Mouse (Mus musculus) heart, embryonic 15.5 days (tissue): Measurements from ENCODE around the gene Ano3. TPM values are rescaled to one million over a fixed set of nuclear protein-coding genes. Genes with fewer than 3 reads are reported as not detected.
"Not testable (repeated sequence)": the region's sequence is repeated elsewhere in the genome, so short reads cannot be mapped to it uniquely, and the experiment has no call there.

Experiments used
- ATAC-seq: fragments of 200-750 bp; cut with Nextera tagmentation; replicated peaks from 2 replicates; pipeline ENCODE4 v1.8.0; 2017; ENCODE audit warnings: low read depth, moderate TSS enrichment; ENCODE audit not compliant: insufficient number of reproducible peaks, insufficient read depth, low FRiP score
- H3K27ac ChIP-seq: fragments of 300-500 bp; sonication (generic); 2 replicates; pipeline ENCODE4 v1.5.1; 2015; ENCODE audit warnings: mild to moderate bottlenecking, inconsistent platforms
- H3K27me3 ChIP-seq: fragments of 300-500 bp; sonication (generic); 2 replicates; pipeline ENCODE4 v1.6.1; 2015; ENCODE audit warnings: inconsistent platforms
- H3K36me3 ChIP-seq: fragments of 300-500 bp; sonication (generic); 2 replicates; pipeline ENCODE4 v1.6.1; 2015; ENCODE audit warnings: mild to moderate bottlenecking, inconsistent platforms
- H3K4me1 ChIP-seq: fragments of 300-500 bp; sonication (generic); replicated peaks from 2 replicates; pipeline ENCODE4 v1.6.1; 2015; ENCODE audit warnings: inconsistent platforms
- H3K4me2 ChIP-seq: fragments of 300-500 bp; sonication (generic); 2 replicates; pipeline ENCODE4 v1.6.1; 2015; ENCODE audit warnings: inconsistent platforms, mild to moderate bottlenecking, moderate library complexity
- H3K4me3 ChIP-seq: fragments of 300-500 bp; sonication (generic); 2 replicates; pipeline ENCODE4 v1.5.1; 2015; ENCODE audit warnings: mild to moderate bottlenecking, inconsistent platforms
- H3K9ac ChIP-seq: fragments of 300-500 bp; sonication (generic); 2 replicates; pipeline ENCODE4 v1.6.1; 2015; ENCODE audit warnings: mild to moderate bottlenecking, inconsistent platforms
- H3K9me3 ChIP-seq: fragments of 300-500 bp; sonication (generic); replicated peaks from 2 replicates; pipeline ENCODE4 v1.6.1; 2016; ENCODE audit warnings: inconsistent platforms
- WGBS: fragments of 180-500 bp; shearing (Covaris S2); methylation state at CpG from one replicate; pipeline ENCODE4 v1.1.7; 2015; ENCODE audit warnings: mixed read lengths; 5-methylcytosine and 5-hydroxymethylcytosine counted together
- polyA plus RNA-seq: library from polyadenylated mRNA; unstranded; fragments of >200 nt; fragmentation: Nextera tagmentation; extraction: Ambion mirVana; gene quantifications from 2 replicates; pipeline ENCODE4 v1.2.1, GENCODE M21; 2015

Gene Ano3
- 0.18 and 0.25 TPM in 2 replicates for polyA plus RNA-seq

GRCm38 (mm10) chr2:110950823-110951222 is at the start of gene Ano3:
Gene Ano3, minus strand, starts transcription at chr2:110950923.
- H3K9ac ChIP-seq, result not testable (repeated sequence)

DNA sequence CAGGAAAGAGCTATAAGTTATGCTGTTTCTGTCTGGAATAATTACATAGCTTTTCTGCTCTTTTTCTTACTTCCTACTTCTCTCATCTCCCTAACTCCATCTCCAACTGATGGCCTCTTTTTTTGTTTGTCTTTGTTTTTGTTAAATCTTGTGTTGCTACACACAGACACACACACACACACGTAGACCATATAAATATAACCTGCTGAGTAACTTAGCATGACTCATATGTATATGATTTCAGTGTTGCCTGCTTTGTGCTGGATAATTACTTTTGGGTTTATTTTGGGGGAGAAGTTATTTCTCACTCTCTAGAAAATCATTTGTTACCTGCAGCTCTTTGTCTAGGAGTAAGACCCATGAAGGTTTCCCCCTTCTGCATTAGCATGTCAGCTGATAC is 39.3 kb upstream of the Ano3 start:
- Histone ChIP-seq H3K9ac (no peak overlapping the region), H3K4me3 (no peak overlapping the region), H3K9me3 (no peaks in the 10 kb centered on the region), H3K27ac (no peak overlapping the region), H3K27me3 (no peaks in the 10 kb centered on the region), H3K36me3 (no peaks in the 10 kb centered on the region), H3K4me2 (no peak overlapping the region), H3K4me1 (no peaks in the 10 kb centered on the region)
- WGBS, result 78% methylated on average over 1 of the region's 1 CpGs
- no peak for ATAC-seq

More at GRCm38 (mm10) chr2:110950823-110951222, at the start of gene Ano3:
- H3K4me2 ChIP-seq, result peak within 1 kb of the TSS; percentile 62
- H3K9me3 ChIP-seq, H3K36me3 ChIP-seq, H3K27ac ChIP-seq, H3K27me3 ChIP-seq, ATAC-seq, H3K4me1 ChIP-seq: not testable (repeated sequence)
- H3K4me3 ChIP-seq, result peak within 1 kb of the TSS; percentile 37

DNA sequence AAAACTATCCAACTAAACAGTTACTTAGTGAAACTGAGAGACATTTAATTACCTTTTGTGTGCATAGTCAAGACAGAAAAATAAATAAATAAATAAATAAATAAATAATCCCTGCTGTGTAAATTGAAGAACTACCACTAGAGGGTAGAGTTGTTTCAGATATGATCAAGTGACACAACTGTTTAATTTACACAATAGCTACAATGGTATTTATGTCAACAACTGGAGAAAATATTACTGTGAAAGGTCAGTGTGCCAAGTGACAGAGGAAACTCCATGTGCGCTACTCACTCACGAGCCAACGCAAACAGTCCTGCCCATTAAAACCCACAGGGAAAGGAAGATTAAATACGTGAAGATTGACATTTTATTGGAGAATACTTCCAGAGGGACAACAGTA is 38.8 kb upstream of the Ano3 start:
- Histone ChIP-seq H3K27me3 (no peaks in the 10 kb centered on the region), H3K9ac (no peak overlapping the region), H3K4me3 (no peak overlapping the region), H3K27ac (no peak overlapping the region), H3K4me2 (no peak overlapping the region), H3K9me3 (no peaks in the 10 kb centered on the region), H3K36me3 (no peaks in the 10 kb centered on the region), H3K4me1 (no peaks in the 10 kb centered on the region)
- 67% methylated on average over 4 of the region's 4 CpGs for WGBS
- ATAC-seq, result no peak

DNA sequence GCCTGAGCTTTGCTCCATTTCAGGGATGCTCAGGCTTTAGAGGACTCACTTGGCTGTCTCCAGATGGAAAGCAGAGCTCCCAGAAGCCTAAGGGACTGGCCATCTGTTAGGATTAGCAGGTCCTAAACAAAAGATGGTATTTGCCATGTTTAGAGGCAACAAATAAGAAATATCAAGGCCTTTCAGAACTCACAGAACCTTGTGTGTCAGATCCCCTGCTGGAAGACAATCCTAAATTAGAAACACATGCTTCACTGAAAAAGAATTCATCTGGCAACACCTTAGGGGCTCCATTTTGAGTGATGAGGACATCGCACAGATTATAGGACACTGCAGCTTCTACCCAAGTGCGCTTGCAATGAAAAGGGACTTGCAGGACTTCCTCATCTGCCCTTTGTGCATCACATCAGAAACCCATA is 35.1 kb upstream of the Ano3 start:
- Histone ChIP-seq H3K9ac (no peak overlapping the region), H3K36me3 (no peaks in the 10 kb centered on the region), H3K27ac (no peak overlapping the region), H3K4me2 (no peak overlapping the region), H3K4me1 (no peaks in the 10 kb centered on the region), H3K27me3 (no peaks in the 10 kb centered on the region; the same call in 1 of the 2 replicates), H3K9me3 (no peaks in the 10 kb centered on the region), H3K4me3 (no peak overlapping the region)
- no peak for ATAC-seq
- 69% methylated on average over 2 of the region's 2 CpGs for WGBS

GRCm38 (mm10) chr2:110981733-110982132 is 31.0 kb upstream of the Ano3 start:
- 16% methylated on average over 1 of the region's 1 CpGs for WGBS

GRCm38 (mm10) chr2:110979610-110980009 is 28.9 kb upstream of the Ano3 start:
- H3K36me3 ChIP-seq, result no peaks in the 10 kb centered on the region
- no peak overlapping the region for H3K27ac ChIP-seq
- H3K27me3 ChIP-seq, result no peaks in the 10 kb centered on the region; the same call in 1 of the 2 replicates
- H3K9ac ChIP-seq, result no peak overlapping the region
- H3K4me2 ChIP-seq, result no peak overlapping the region
- ATAC-seq, result no peak
- H3K4me3 ChIP-seq, result no peak overlapping the region
- no peaks in the 10 kb centered on the region for H3K9me3 ChIP-seq
- 33% methylated on average over 2 of the region's 2 CpGs for WGBS
- no peaks in the 10 kb centered on the region for H3K4me1 ChIP-seq

More at GRCm38 (mm10) chr2:110981733-110982132, 31.0 kb upstream of the Ano3 start:
- no peak for ATAC-seq
- Histone ChIP-seq H3K4me1 (no peaks in the 10 kb centered on the region), H3K36me3 (no peaks in the 10 kb centered on the region), H3K4me3 (no peak overlapping the region), H3K9me3 (no peaks in the 10 kb centered on the region), H3K4me2 (no peak overlapping the region), H3K9ac (no peak overlapping the region), H3K27me3 (no peaks in the 10 kb centered on the region; the same call in 1 of the 2 replicates), H3K27ac (no peak overlapping the region)

DNA sequence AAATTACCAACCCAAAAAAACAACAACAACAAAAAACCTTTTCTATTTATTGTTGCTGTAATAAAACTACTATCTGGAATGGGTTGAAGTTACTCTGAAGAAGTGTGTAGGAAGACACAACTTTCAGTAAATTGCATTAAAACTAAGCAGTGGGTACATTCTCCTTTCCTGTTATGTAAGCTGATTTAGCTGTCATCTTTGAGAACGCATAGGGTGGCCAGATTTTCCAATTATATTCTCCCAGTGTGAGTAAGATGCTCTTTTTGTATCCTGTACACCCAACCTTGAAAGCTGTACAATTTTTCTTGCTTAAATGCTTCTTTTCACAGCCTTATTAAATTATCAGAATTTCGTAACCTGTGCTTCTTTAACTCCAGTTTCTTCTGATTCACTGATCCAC is 26.1 kb upstream of the Ano3 start:
- no peak for ATAC-seq
- Histone ChIP-seq H3K27ac (no peak overlapping the region), H3K4me2 (no peak overlapping the region), H3K27me3 (no peaks in the 10 kb centered on the region), H3K36me3 (no peaks in the 10 kb centered on the region), H3K4me1 (no peaks in the 10 kb centered on the region), H3K9ac (no peak overlapping the region), H3K4me3 (no peak overlapping the region), H3K9me3 (no peaks in the 10 kb centered on the region)
- WGBS, result 71% methylated on average over 2 of the region's 2 CpGs

- WGBS, result 67% methylated on average over 2 of the region's 2 CpGs
- Histone ChIP-seq H3K4me3 (no peak overlapping the region), H3K27ac (no peak overlapping the region), H3K9ac (no peak overlapping the region), H3K9me3 (no peaks in the 10 kb centered on the region), H3K36me3 (no peaks in the 10 kb centered on the region), H3K4me2 (no peak overlapping the region), H3K4me1 (no peaks in the 10 kb centered on the region), H3K27me3 (no peaks in the 10 kb centered on the region)
- no peak for ATAC-seq
Measured at GRCm38 (mm10) chr2:110970158-110970557, 19.4 kb upstream of the Ano3 start.

DNA sequence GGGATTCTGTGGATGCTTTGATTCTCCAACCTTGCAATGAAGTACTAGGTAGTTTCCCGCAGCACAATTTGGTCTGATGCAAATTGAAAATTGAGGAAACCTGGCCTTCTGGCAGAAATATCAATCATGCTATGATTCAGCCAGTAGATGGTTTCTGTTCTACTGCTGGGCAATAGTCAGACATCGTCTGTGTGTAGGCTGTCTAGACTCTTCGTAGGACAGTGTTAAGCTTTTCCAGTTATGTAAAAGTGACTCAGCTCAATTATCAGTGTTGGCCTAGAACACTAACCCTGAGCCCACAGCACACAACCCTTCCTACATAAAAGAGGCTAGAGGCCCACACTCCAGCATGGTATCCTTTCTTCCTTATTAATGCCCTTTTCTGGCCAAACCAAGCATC is 14.7 kb upstream of the Ano3 start:
- Histone ChIP-seq H3K4me1 (no peaks in the 10 kb centered on the region), H3K27me3 (no peaks in the 10 kb centered on the region), H3K9me3 (no peaks in the 10 kb centered on the region), H3K4me3 (no peak overlapping the region), H3K27ac (no peak overlapping the region), H3K9ac (no peak overlapping the region), H3K4me2 (no peak overlapping the region), H3K36me3 (no peaks in the 10 kb centered on the region)
- ATAC-seq, result no peak
- WGBS, result 82% methylated on average over 3 of the region's 3 CpGs

GRCm38 (mm10) chr2:110950432-110950803 is 305 bp downstream of the Ano3 start:
- Histone ChIP-seq H3K9me3 (no peaks in the 10 kb centered on the region), H3K4me3 (peak overlapping the region; percentile 37; the same call in 1 of the 2 replicates)

DNA sequence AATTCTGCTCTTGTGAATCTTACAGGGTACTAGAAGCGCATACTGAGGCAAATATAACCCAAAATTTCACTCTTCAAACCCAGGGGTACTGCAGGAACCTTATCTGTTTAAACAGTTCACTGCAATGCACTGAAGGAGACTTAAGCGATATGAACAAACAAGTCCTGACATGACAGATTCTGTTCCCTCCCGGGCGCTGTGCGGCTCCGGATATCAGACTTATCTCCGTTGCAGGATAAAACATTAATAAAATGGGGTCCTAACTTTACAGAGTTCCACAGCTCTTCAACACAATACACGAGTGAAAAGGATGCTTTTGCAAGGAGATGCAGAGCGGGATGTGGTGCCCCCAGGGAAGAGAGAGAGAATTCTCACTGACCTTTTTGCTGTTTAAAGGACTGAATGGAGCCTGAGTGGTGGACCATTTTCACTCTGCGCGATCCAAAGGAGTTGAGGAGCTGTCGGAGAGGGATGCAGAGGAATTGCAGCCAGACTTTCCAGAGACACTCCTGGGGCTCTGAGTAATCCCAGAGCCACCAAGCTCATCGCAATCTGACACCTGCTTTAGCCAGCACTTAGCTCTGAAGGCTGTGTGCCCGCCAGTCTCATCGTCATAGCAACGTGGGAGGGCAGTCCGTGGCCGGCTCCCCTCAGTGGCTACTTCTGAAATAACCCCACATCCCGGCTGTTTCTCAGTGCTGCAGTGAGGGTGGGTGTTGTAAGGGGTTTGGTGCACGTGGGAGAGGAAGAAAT is 868 bp downstream of the Ano3 start:
- H3K9ac ChIP-seq, result no peak overlapping the region
- no peaks in the 10 kb centered on the region for H3K36me3 ChIP-seq
- ATAC-seq, result peak; percentile 78

More at GRCm38 (mm10) chr2:110950432-110950803, 305 bp downstream of the Ano3 start:
- 55% methylated on average over 3 of the region's 3 CpGs for WGBS
- H3K27me3 ChIP-seq, result no peaks in the 10 kb centered on the region
- ATAC-seq, result no peak
- H3K9ac ChIP-seq, result no peak overlapping the region
- no peaks in the 10 kb centered on the region for H3K36me3 ChIP-seq
- peak overlapping the region; percentile 62 for H3K4me2 ChIP-seq
- no peak overlapping the region for H3K27ac ChIP-seq
- peaks cover 6% of the 10 kb centered on the region for H3K4me1 ChIP-seq

GRCm38 (mm10) chr2:110945171-110945570 is 5.6 kb downstream of the Ano3 start:
- Histone ChIP-seq H3K9ac (no peak overlapping the region), H3K27ac (no peak overlapping the region), H3K4me3 (no peak overlapping the region), H3K36me3 (no peaks in the 10 kb centered on the region), H3K9me3 (no peaks in the 10 kb centered on the region), H3K27me3 (no peaks in the 10 kb centered on the region), H3K4me2 (no peak overlapping the region), H3K4me1 (peaks cover 4% of the 10 kb centered on the region)
- 57% methylated on average over 1 of the region's 1 CpGs for WGBS
- no peak for ATAC-seq

More for the DNA sequence above, 868 bp downstream of the Ano3 start:
- WGBS, result 6% methylated on average over 20 of the region's 20 CpGs
- Histone ChIP-seq H3K27me3 (no peaks in the 10 kb centered on the region), H3K4me2 (peak overlapping the region; percentile 62), H3K4me1 (peaks cover 6% of the 10 kb centered on the region), H3K27ac (no peak overlapping the region), H3K4me3 (peak overlapping the region; percentile 37), H3K9me3 (no peaks in the 10 kb centered on the region)
